Mouse (Mus musculus): ENCODE data around the gene Acaa1b. TPM values are rescaled to one million over a fixed set of nuclear protein-coding genes. Genes with fewer than 3 reads are reported as not detected.

The Acaa1b gene
- polyA plus RNA-seq, 1 experiment from 2014 or later: 16.4 TPM

DNA sequence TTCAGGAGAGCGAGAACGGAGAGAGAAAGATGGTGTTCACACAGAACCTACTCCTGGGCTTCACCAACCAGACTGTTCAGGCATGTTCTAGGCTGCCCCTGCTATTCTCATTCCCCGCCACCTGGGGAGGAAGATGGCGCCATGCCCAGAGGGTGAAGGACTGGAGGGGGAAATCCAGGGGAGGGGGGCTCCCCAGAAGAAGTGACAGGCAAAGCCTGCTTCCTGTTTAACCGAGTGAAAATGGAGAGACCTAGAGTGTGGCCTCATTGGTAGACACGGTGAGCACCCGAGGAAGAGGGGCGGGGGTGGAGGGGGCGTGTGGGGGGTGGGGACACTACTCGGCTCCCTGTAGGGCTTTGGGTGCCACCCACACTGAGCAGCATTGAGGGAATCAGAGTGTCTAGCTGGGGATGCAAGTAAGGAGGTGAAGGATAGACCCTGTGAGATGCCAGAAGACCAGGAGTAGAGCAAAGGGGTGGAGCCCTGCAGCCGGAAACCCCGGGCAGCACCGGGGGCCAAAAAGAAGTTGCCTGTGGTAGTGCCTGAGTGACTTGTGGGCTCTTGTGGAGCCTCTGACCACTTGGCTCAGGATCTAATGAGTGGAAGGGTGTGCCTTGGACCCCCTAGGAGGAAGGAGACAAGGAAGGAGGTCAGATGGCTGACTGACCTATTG is 10.7 kb downstream of the Acaa1b start:
- 65% methylated on average over 13 of the region's 13 CpGs for WGBS
- H3K4me3 ChIP-seq (ENCODE audit: low read depth, low read length): no peak overlapping the region

DNA sequence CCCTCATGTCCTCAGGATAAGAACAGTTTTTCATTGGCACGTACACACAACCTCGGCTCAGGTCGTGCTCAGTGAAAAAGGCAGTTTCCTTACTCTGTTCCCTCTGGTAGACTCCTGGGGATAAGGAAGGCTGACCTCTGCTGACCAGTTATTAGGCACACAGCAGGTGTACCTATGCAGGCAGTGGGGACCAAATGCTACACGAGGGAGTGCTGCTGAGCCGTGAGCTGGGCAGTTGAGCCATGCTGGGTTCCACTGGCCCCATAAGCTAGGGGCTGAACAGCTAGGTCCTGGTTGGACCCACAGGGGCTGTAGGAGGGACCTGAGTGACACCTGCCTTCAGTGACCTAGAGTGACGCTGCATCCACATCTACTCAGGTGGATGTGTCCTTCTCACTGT is 11.3 kb downstream of the Acaa1b start:
- ATAC-seq: no peak
- H3K4me2 ChIP-seq (replicated peaks; ENCODE audit: low read depth): no peak overlapping the region
- no peaks in the 10 kb centered on the region for H3K9me3 ChIP-seq (ENCODE audit: control insufficient read depth)
- H3K36me3 ChIP-seq (ENCODE audit: control insufficient read depth, insufficient read depth): no peaks in the 10 kb centered on the region
- H3K27me3 ChIP-seq (replicated peaks; ENCODE audit: control insufficient read depth, insufficient read depth, low read length): no peaks in the 10 kb centered on the region
- 57% methylated on average over 6 of the region's 6 CpGs for WGBS
- no peaks in the 10 kb centered on the region for H3K4me1 ChIP-seq (replicated peaks; ENCODE audit: control insufficient read depth, insufficient read depth, low read length)
- H3K4me3 ChIP-seq (ENCODE audit: low read depth, low read length): no peak overlapping the region
- H3K27ac ChIP-seq (ENCODE audit: low read depth, low read length): no peak overlapping the region
- no peak overlapping the region for H3K9ac ChIP-seq (ENCODE audit: low read depth, low read length)
- no peak for TF ChIP-seq CTCF (IDR thresholded peaks at IDR 0.05; ENCODE audit: low read depth)

More for the DNA sequence above, 10.7 kb downstream of the Acaa1b start:
- Histone ChIP-seq H3K36me3 (ENCODE audit: control insufficient read depth, insufficient read depth) (no peaks in the 10 kb centered on the region), H3K27ac (ENCODE audit: low read depth, low read length) (no peak overlapping the region), H3K27me3 (replicated peaks; ENCODE audit: control insufficient read depth, insufficient read depth, low read length) (no peaks in the 10 kb centered on the region), H3K4me1 (replicated peaks; ENCODE audit: control insufficient read depth, insufficient read depth, low read length) (no peaks in the 10 kb centered on the region), H3K4me2 (replicated peaks; ENCODE audit: low read depth) (no peak overlapping the region), H3K9me3 (ENCODE audit: control insufficient read depth) (no peaks in the 10 kb centered on the region), H3K9ac (ENCODE audit: low read depth, low read length) (no peak overlapping the region)
- ATAC-seq: no peak
- no peak for TF ChIP-seq CTCF (IDR thresholded peaks at IDR 0.05; ENCODE audit: low read depth)

DNA sequence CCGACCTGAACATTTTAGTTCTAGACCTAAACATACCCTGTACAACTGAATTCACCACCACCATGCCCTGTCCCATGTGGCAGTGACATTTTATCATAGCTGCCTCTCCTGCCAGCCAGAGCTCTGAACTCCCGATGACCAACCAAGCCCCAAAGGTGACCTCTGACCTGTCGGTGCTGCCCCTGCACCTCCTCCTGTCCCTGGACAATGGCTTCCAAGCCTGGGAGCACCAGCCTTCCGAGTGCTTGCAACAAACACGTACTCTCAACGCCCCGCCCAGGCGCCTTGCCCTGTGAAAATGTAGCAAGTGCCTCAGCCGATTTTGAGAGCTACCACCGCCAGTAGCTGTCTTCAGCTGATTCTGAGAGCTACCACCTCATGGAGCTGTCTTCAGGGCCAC is 11.8 kb downstream of the Acaa1b start:
- no peak for TF ChIP-seq CTCF (IDR thresholded peaks at IDR 0.05; ENCODE audit: low read depth)
- 43% methylated on average over 10 of the region's 10 CpGs for WGBS
- H3K36me3 ChIP-seq (ENCODE audit: control insufficient read depth, insufficient read depth): no peaks in the 10 kb centered on the region

DNA sequence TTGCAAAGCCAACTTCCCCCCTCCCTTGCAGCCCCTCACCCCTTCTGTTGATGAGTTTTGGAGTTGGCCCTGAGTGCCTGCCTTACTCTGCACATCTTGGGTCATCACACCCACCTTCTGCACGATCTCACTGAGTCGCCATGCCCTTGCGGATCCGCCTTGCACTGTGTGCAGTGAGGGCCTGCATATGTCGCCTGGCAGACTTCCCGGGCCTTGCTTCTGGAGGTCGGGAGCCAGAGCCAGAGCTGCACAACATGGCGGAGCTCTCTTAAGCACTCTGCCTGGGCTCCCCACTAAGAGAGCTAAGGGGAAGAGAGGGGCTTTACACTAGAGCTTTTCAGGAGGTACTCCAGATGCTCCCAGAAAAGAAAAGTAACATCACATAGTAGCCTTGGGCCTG is 12.2 kb downstream of the Acaa1b start:
- 80% methylated on average over 8 of the region's 8 CpGs for WGBS

More for the DNA sequence above, 11.8 kb downstream of the Acaa1b start:
- ATAC-seq: no peak
- Histone ChIP-seq H3K4me2 (replicated peaks; ENCODE audit: low read depth) (no peak overlapping the region), H3K27me3 (replicated peaks; ENCODE audit: control insufficient read depth, insufficient read depth, low read length) (no peaks in the 10 kb centered on the region), H3K4me1 (replicated peaks; ENCODE audit: control insufficient read depth, insufficient read depth, low read length) (no peaks in the 10 kb centered on the region), H3K9me3 (ENCODE audit: control insufficient read depth) (no peaks in the 10 kb centered on the region), H3K4me3 (ENCODE audit: low read depth, low read length) (no peak overlapping the region), H3K27ac (ENCODE audit: low read depth, low read length) (no peak overlapping the region), H3K9ac (ENCODE audit: low read depth, low read length) (no peak overlapping the region)

DNA sequence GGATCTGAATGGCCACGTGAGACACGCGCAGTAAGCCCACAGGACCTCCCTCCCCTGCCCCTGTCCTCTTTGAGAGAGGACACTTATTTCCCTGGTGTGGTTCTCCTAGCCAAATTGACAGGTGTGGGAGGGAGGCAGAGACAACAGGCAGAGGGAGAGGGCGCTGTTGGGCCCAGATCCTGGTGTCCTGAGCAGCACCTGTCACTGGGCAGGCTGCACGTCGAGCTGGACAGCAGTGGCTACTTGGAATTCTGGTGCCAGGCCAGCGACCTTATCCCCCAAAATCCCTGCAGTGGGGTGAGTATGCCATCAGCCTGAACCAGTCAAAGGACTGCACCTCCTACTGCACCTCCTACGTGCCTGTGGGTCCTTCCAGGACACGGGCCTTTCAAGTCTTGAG is 13.5 kb downstream of the Acaa1b start:
- H3K4me2 ChIP-seq (replicated peaks; ENCODE audit: low read depth): no peak overlapping the region
- no peaks in the 10 kb centered on the region for H3K36me3 ChIP-seq (ENCODE audit: control insufficient read depth, insufficient read depth)
- no peak overlapping the region for H3K9ac ChIP-seq (ENCODE audit: low read depth, low read length)
- TF ChIP-seq CTCF (IDR thresholded peaks at IDR 0.05; ENCODE audit: low read depth): 0 out of 2 replicates have a peak, but pooled peaks have one; percentile 9
- no peak for ATAC-seq
- 72% methylated on average over 9 of the region's 9 CpGs for WGBS
- no peaks in the 10 kb centered on the region for H3K4me1 ChIP-seq (replicated peaks; ENCODE audit: control insufficient read depth, insufficient read depth, low read length)
- H3K27ac ChIP-seq (ENCODE audit: low read depth, low read length): no peak overlapping the region
- no peaks in the 10 kb centered on the region for H3K27me3 ChIP-seq (replicated peaks; ENCODE audit: control insufficient read depth, insufficient read depth, low read length)
- no peaks in the 10 kb centered on the region for H3K9me3 ChIP-seq (ENCODE audit: control insufficient read depth)
- no peak overlapping the region for H3K4me3 ChIP-seq (ENCODE audit: low read depth, low read length)

More for the DNA sequence above, 12.2 kb downstream of the Acaa1b start:
- Histone ChIP-seq H3K9me3 (ENCODE audit: control insufficient read depth) (no peaks in the 10 kb centered on the region), H3K27ac (ENCODE audit: low read depth, low read length) (no peak overlapping the region), H3K9ac (ENCODE audit: low read depth, low read length) (no peak overlapping the region), H3K27me3 (replicated peaks; ENCODE audit: control insufficient read depth, insufficient read depth, low read length) (no peaks in the 10 kb centered on the region), H3K4me1 (replicated peaks; ENCODE audit: control insufficient read depth, insufficient read depth, low read length) (no peaks in the 10 kb centered on the region), H3K4me2 (replicated peaks; ENCODE audit: low read depth) (no peak overlapping the region), H3K4me3 (ENCODE audit: low read depth, low read length) (no peak overlapping the region), H3K36me3 (ENCODE audit: control insufficient read depth, insufficient read depth) (no peaks in the 10 kb centered on the region)
- no peak for ATAC-seq
- TF ChIP-seq CTCF (IDR thresholded peaks at IDR 0.05; ENCODE audit: low read depth): no peak

DNA sequence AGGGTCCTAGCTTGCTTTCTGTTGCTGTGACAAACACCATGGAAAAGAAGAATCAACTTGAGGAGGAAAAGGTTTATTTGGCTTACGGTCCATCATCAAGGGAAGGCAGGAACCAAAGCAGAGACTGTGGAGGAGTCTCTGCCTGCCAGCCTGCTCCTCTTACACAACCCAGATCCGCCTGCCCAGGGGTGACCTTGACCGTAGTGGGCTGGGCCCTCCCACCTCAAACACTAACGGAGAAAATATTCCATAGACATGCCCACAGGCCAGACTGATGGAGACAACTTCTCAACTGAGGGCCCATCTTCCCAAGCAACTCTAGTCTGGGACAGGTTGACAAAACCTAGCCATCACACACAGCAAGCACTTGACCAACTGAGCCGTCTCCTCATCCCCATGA is 14.8 kb downstream of the Acaa1b start:
- WGBS: 72% methylated on average over 5 of the region's 5 CpGs
- no peaks in the 10 kb centered on the region for H3K27me3 ChIP-seq (replicated peaks; ENCODE audit: control insufficient read depth, insufficient read depth, low read length)
- no peaks in the 10 kb centered on the region for H3K4me1 ChIP-seq (replicated peaks; ENCODE audit: control insufficient read depth, insufficient read depth, low read length)
- H3K4me3 ChIP-seq (ENCODE audit: low read depth, low read length): no peak overlapping the region
- H3K9ac ChIP-seq (ENCODE audit: low read depth, low read length): no peak overlapping the region
- no peak overlapping the region for H3K27ac ChIP-seq (ENCODE audit: low read depth, low read length)
- ATAC-seq: no peak
- no peaks in the 10 kb centered on the region for H3K36me3 ChIP-seq (ENCODE audit: control insufficient read depth, insufficient read depth)
- no peak overlapping the region for H3K4me2 ChIP-seq (replicated peaks; ENCODE audit: low read depth)
- H3K9me3 ChIP-seq (ENCODE audit: control insufficient read depth): no peaks in the 10 kb centered on the region
- no peak for TF ChIP-seq CTCF (IDR thresholded peaks at IDR 0.05; ENCODE audit: low read depth)
